Mouse (Mus musculus) spleen, embryonic (tissue): ENCODE data around the gene Capn13.

ENCODE experiments used
- CTCF ChIA-PET: fragments of 350-600 bp; sonication (Branson Sonifier 250); formaldehyde crosslinking; loops from one replicate; lab custom pipeline; 2022; lab: Charles Lee

The Capn13 gene

DNA sequence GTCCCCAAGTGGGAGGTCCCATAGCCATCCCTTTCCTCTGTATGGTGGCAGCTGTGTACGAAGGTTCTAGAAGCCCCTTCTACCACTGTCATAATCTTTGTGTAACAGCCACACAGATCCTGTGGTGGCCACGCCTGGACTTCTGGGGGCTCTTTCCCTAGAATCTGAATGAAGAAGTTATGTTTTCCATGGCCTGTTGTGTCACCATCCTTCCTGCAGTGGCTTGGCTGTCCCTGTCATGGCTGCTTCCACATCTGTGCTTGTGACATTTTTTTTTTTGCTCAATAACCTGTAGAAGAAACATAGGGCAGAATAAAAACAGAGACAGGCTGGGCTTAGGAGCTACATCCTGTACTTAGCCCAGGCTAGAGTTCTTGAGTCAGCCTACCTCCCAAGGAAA lies at the start of gene Capn13:
Gene Capn13 (minus strand): TSS at position 5 of the 400 bp plus-strand sequence.
- CTCF ChIA-PET = no interaction called here

DNA sequence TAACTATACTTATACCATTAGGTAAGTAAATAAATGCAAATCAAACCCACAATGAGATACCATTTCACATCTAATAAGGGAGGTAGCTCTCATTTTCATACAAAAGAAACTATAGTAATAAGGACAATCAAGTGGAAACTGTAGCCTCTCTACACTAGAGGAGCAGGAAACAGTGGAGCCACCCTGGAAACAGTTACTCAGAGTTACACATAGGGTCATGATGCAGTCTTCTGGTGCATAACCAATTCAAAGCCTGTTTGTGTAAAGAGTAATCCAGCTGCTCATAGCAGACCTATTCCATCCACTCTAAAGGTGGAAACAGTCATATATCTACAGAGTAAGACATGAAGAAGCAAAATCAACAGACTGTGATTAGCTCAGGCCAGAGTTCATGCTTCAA lies 48.4 kb upstream of the Capn13 start:
- CTCF ChIA-PET = no interaction called here

DNA sequence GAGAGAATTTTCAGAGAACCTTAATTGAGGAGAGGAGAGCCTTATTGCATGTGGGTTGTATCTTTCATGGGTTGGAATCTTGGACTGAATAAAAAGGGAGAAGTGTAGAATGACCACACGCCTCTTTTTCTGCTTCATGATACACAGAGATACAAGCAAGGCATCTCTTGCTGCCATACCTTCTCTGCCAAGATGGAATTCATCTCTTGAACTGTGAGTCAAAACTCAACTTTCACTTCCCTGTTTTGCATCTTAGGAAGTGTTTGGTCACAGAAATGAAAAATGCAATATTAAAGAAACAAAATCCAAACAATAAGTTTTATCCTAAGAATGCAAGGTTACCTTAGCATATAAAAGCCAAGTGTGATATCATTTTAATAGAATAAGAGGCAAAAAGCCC lies 40.1 kb upstream of the Capn13 start:
- CTCF ChIA-PET = no interaction called here

DNA sequence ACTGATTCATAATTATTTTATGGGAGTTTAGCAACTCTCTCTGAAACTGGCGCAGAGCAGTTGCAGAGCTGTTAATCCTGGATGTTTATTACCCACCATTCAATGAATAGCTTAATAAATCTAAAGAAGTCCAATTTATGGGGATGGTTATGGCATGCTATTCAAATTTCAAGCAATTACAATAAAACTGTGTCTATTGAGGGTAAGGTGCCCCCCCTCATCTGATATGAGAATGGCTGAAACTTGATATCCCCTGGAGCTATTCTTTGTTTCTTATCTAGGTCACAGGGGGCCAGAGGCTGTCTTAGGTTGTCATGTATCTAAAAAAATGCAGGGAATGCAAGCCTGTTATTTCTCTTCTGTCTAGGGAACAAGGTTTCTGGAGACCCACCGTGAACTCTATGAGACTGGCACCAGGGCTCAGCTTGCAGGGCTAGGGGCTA lies 31.9 kb upstream of the Capn13 start:
- CTCF ChIA-PET = no interaction called here

DNA sequence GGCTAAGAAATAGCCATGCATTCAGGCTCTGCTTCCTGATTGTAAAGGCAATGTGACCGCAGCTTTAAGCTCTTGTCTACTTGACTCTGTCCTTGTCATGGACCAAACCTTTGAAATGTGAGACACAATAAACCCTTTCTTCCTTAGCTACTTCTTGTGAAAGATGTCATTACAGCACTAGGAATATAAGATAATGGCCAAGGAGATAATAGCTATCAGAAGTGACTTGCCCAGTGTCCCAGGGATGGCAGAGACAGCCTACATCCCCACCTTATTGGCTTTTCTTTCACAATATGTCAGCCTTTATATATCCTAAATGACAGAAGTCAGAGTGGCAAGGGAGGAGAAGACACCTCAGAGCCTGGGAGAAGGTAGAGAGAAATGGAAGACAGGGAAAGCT lies 31.4 kb upstream of the Capn13 start:
- CTCF ChIA-PET = no interaction called here

DNA sequence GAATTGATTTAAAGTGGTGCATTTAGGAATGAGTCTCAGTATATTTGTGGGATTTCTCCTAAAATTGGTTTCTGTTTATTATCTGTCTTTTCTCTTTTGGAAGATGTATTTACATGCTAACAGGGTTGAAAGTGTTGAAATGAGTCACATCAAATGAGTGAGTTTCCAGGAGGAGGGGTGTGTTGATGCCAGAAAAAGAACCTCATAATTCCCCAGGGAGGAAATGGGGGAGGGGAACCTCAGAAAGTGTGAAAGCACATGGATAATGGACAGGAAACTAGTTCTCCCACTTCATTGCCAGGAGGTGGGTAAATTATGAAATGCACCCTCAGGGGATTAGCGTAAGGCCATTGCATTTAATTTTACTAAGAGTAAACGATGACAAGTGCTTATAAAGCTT lies 16.7 kb upstream of the Capn13 start:
- CTCF ChIA-PET = no interaction called here

DNA sequence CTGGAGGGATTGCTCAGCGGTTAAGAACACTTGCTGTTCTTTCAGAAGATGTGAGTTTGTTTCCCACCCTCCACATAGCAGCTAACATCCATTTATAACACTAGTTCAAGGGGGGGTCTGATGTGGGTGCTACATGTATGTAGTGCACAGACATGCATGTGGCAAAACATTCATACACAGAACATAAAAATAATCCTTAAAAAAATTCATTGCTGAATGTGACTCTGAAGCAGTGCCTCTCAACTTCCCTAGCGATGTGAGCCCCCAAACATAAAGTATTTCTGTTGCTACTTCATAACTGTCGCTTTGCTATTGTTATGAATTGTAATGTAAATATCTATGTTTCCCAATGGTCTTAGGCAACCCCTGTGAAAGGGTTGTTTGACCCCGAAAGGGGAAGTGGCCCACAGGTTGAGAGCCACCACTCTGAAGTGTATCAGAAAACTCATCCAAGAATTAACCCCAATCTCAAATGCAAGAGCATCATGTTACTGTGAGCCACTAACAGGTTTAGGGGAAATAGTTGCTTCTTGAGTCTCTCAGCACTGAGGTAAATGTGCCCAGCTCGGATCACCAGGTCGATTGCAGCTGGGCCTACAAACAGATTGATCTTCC lies 15.6 kb upstream of the Capn13 start:
- CTCF ChIA-PET = interaction anchor here (0.6 kb wide), 1 partner anchor 530 kb away, joined by 3 read pairs; no protein-coding TSS in a partner anchor

DNA sequence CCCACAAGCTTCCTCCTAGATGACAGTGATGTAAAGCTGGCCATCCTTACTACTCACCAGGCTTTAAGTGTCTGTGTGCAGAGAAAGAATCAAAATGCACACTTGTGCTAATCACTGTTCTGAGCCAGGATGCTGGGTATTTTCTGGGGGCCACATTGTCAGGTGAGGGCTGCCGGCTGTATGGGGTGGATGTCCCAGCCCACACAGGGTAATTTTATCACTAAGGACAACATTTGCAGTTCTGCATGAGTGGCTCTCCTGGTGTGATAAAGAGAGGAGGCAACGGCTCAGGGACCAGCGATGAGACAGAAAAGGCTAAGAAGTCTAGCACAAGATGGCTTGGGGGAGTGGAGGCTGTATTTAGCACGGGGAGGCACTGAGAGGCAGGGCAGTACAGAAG lies 11.2 kb upstream of the Capn13 start:
- CTCF ChIA-PET = no interaction called here

DNA sequence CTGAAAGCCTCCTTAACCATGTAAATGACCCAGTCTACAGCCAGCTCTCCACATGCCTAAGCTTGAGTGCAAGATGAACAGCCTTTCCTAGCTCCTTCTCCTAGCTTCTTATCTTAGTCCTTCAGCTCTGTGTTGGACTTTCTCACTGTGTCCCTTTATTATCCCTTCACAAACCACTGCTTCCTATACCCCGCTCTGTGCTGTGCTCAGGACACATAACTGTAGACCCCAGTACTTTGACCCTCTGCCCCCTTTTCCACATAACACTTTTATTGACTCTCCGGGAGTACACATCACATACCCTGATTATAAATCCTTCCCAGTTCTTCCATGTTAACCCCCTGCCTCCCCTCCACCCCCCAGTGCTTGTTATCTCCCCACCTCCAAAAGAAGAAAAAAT lies 606 bp upstream of the Capn13 start:
- CTCF ChIA-PET = no interaction called here

DNA sequence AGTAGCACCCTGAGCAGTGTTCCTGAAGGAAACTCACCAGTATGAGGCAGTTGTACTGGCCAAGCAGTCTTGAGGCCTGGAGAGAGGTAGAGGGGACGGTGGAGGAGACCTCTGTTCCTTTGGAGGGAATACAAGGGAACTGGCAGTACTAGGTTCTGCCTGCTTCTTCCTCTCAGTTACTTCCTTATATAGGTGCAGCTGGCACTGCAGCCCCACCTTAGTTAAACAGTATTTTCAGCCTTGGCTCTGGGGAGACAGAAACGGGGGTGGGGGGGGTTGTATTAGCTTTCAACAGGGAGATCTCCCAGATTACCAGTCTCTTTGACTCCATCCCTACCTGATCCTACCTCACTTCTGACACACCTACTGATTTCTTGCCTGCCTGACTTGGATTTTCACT lies 1.5 kb downstream of the Capn13 start:
- CTCF ChIA-PET = no interaction called here

DNA sequence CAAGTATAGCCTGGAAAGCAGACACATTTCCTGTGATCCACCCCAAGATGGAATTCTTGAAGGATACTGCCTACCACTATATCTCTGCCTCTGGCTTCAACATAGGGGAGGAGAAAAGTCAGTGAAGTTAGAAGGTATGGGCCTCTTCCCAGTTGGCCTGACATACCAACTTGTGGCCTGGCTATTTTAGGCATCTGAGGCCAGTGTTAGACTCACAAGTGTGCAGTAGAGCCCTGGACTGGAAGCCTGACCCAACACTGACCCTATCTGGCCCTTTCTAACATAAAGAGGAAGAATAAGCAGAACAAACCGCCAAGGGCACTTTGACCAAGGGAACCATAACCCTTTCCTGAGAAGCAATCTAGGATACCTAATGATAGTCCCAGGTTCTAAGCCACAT lies 7.3 kb downstream of the Capn13 start:
- CTCF ChIA-PET = no interaction called here

DNA sequence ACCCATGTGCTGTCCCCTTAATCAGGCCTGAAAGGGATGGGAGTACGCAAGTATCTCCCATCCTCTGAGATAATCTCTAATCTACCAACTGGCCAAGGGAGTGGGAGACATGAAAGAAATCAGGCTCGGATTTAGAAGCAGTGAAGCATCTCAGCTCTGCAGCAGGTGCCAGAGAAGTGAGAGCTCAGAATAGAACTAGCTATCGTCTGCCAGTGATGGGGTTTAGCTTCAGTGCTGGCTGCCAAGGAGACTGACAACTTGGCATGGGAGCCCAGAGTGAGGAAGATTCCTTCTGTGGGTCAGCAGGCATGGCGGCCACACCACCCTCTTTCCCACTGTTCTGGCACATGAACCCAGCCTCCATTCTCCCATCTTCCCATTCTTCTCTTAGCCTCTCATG lies 8.9 kb downstream of the Capn13 start:
- CTCF ChIA-PET = no interaction called here

DNA sequence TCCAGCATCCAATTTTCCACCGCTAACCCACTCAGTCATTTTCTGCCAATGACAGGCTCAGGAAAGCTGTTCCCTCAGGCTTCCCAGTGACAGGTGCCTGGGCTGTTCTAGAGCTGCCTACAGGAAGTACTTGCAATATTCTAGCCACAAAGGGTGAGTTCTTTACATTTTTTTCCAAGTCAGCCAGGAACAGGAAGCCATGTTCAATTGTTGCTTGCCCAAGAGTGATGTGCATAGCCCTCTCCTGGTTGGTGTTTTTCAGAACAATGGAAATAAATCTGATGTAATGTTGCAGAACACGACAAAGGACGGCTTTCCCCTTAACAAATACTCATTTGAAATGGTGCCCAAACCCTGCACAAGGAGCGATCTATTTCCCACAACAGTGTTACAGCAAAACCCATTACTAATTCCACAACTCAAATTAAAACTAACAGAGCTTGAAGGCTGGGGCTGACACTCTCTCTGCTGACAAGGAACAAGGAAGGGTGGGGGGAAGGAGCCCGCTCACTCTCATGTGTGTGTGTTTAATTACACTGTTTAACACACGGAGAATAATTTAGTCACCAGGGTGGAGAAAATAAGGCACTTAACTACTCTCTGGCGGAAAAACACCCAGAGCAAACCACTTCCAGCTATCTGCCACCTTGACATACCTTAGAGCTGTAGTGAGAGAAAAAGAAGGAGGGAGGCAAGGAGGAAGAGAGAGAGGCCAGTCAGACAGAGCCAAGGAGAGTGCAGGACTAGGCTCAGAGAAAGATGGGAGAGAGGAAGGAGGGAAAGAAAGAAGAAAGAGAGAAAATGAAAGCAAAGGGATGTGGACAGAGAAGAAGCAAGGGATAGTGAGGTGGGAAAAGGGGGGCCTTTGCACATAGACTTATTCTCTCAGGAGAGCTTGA lies 10.2 kb downstream of the Capn13 start:
- CTCF ChIA-PET = interaction anchor here (0.6 kb wide), 1 partner anchor 359 kb away, joined by 3 read pairs; no protein-coding TSS in a partner anchor

DNA sequence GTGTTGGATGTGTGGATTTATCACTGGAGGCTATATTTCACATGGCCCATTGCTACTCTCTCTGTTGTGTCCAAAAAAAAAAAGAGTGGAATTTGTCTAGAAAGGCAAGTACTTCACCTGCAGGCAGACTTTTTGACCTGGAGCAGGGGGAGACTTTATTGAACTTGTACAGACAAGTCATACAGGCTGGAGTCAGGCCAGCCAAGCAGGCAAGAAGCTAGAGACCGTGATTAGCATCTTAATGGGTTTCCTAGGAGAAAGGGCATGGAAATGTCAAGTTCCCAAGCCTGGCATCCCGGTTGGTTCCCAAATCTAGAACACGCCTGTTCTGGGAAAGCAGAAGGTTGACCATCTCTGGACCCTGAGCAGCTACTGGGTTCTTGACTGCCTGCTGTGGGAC lies 11.3 kb downstream of the Capn13 start:
- CTCF ChIA-PET = no interaction called here

DNA sequence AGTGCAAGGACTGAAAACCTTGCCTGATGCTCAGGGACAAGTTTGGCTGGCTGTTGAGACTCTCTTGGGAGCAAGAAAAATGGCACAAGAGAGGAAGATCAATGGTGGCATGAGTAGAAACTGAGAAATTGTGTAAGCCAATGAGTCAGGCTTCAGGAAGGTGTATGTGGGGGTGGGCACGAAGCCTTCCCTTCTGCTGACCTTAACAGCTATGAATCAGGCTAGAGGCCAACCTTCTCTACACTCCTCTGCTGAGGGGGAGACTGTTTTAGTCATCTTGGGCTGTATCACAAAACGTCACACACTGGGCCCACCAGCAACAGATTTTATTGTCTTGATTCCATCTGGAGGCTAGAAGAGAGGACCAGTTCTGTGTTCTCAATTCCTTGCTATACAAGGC lies 14.1 kb downstream of the Capn13 start:
- CTCF ChIA-PET = no interaction called here

DNA sequence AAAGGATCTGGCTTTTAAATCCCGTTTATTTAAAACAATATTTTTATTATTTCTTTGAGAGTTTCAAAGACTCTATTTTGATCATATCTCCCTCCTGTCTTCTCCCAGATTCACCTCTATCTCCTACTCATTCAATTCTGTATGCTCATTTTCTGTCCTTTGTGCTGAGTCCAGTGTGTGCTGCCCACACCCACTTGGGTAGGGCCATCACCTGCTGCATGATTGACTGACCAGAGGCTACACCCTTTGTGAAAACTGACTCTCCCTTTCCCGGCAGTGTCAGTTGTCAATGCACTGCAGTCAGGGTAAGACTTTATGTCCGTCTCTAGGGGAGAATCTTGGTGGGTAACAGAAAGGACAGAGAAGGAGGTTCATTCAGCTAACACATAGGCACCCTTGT lies 14.7 kb downstream of the Capn13 start:
- CTCF ChIA-PET = no interaction called here

DNA sequence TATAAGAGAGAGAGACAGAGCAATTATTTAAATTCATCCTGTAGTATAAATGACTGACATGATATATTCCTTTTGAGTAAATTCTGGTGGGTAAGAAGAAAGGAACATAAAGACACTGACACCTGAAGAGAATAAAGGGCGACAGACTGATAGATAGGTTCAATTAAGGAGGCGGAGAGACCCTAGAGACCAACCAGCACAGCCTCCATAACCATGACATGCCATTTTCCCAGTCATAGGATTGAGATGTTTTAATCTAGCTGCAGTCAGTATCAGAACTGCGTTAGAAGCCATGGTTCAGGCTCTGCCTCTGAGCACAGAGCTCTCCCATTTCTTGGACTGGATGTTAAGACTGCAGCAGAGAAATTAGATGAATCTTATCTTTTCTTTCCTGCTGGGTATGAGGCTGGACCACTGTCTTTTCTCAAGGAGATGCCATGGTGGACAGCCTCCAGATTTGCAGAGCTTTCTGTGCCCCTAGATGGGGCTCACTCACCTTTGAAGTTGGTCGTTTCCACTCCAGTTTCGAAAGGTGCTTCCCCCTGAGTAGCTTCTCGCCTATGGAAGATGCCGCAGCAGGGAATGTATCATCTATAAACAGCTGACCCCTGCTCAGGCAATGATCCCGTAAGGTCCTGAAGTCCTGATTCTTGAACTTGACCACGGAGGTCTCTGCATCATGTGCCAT lies 18.2 kb downstream of the Capn13 start:
- CTCF ChIA-PET = no interaction called here

DNA sequence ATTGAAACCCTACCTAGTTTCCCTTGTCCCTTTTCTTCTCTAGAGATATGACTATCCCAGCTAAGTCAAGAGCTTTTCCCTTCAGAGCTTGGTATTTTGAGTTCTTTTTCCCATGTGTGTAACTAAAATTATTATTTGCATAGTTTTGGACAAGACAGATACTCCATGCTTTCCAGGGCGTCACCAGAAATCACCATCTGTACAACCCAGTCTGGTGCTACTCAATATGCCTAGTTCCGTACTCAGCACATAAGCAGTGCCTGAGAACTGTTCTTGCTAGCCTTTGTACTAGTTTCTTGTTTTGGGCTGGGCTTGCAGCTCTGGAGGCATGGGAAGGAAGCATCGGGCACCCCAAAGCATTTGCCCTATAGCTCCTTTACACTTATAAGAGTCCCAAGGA lies 19.0 kb downstream of the Capn13 start:
- CTCF ChIA-PET = no interaction called here

DNA sequence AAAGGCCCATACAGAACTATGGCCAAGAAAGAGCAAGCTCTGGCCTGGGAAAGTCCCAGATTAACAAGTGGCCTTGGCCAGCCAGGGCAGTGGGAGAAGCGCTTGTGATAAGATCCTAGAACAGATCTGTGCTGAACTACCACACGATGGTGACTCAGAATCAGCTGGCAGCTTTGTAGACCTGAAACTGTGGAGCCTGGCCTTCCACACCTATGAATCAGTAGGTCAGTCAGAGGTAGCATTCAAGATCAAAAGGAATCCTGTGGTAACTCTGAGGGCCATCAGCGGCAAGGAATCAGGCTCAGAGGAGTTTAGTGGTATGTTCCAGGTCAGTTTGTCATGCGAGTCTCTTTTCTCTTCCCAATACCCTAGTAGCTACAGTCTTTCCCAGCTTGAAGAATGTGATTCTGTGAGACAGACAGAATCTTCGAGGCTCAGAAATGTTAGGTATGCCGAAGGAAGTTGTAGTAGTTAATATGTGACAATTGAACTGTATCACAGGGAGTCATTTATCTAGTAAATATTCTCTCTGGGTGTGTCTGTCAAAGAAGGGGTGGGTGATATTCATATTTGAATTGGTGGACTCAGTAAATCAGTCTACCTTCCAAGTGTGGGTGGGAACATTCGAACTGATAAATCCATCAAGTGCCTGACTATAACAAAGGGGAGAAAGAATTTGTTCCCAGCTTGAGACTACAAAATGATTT lies 22.7 kb downstream of the Capn13 start:
- CTCF ChIA-PET = no interaction called here

DNA sequence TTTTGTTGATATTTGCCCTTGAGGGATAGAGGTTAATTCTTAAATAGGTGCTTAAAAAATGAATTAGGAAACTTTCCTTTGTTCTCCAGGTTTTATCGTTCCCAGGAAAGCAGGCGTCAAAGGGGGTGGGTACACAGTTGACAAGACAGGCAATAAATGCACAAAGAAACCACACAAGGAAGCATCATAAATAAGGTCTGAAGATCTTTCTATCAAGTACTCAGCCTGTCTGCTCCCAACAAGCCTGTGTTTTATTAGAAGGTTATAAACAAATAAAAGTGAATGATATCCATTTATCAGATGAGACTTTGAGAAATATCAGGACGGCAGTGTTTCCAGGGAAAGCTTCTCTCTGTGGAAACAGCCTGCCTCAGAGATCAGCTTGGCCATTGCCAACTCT lies 33.3 kb downstream of the Capn13 start:
- CTCF ChIA-PET = no interaction called here

DNA sequence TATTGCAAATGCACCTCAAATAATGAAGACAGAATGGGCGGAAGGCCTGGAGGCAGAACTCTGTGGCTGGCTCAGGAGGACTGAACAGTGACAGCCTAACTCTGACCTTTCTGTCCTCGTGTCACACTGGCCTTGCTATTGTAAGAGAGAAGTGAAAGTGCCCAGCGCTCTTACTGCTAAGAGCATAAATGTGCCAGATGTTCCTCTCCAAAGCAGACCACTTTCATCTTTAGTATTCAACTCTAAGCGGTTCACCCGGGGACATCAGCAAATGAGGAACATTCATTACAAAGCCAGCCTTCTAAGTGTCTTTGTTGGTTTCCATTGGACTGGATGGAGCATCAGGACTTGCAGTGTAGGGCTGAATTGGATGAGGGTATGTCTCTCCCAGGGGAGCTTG lies 39.6 kb downstream of the Capn13 start:
- CTCF ChIA-PET = no interaction called here
